Mouse (Mus musculus): Measurements from ENCODE around the gene Hrh2. TPM values are rescaled to one million over a fixed set of nuclear protein-coding genes. Genes with fewer than 3 reads are reported as not detected.

The Hrh2 gene
- polyA plus RNA-seq, 1 experiment from 2014 or later = 0.22 TPM

DNA sequence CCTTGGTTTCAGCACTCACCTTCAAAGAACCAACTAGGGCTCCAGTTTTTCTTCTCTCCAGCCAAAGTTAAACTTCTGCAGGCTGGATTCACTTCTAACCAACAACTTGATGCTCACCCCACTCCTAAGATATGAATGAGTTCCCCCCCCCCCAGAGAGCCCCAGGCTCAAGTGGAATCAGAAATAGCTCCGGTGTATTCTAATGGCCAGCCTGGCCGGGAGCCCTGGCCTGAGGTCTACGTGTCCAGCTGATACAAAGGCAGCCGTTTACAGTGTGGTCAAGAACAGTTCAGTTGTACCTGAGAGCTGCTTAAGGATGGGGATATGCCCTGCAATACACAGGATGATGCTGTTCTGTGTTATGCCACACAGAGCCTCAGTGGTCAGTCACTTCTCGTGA is 13.3 kb upstream of the Hrh2 start:
- H3K4me1 ChIP-seq = no peaks in the 10 kb centered on the region
- no peak overlapping the region for H3K4me3 ChIP-seq
- no peak for ATAC-seq (ENCODE audit: low FRiP score)
- no peaks in the 10 kb centered on the region for H3K36me3 ChIP-seq
- no peaks in the 10 kb centered on the region for H3K27me3 ChIP-seq
- H3K4me2 ChIP-seq (replicated peaks) = no peak overlapping the region
- no peak overlapping the region for H3K27ac ChIP-seq
- H3K9me3 ChIP-seq (replicated peaks) = peaks cover 6% of the 10 kb centered on the region
- H3K9ac ChIP-seq = no peak overlapping the region
- WGBS = 81% methylated on average over 5 of the region's 5 CpGs

DNA sequence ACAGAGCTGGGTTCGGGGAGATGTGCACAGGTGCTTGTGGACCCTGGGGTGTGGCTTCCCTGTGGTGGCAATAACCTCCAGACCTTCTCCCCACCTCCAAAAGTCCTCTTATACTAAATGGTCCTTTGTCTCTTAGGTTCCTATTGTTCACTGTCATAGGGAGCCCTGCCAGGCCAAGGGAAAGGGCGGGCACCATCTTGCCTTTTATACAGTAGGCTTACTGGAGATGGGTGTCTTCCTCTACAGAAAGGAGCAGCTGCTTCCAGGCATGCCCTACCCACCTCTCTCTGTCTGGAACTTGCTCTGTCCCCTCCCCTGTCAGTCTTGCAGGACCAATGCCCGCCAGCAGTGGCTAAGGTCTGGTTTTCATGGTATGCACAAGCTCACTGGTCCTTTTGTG is 12.0 kb upstream of the Hrh2 start:
- Histone ChIP-seq H3K36me3 (no peaks in the 10 kb centered on the region), H3K9me3 (replicated peaks) (no peaks in the 10 kb centered on the region; the same call in 1 of the 2 replicates), H3K4me2 (replicated peaks) (no peak overlapping the region), H3K9ac (no peak overlapping the region), H3K27ac (no peak overlapping the region), H3K27me3 (no peaks in the 10 kb centered on the region), H3K4me1 (no peaks in the 10 kb centered on the region), H3K4me3 (no peak overlapping the region)
- WGBS = 86% methylated on average over 3 of the region's 3 CpGs
- no peak for ATAC-seq (ENCODE audit: low FRiP score)

DNA sequence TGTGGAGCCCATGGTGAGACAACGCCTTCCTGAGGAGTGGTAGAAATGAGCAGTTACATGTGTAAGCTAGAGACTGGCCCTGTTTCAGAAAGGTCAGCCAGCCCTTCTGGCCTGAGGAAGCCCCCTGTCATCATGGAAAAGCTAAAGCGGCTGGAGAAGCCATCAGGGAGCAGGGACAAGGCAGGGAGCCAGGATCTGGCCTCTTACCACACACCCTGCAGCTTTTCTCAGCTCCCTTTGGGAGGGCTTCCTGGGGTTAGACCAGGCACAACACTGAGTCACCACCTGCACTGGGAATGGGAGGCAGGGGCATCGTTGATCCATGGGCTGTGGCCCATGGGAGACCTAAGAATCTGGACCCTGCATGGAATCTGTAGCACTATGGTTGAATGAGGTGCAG is 11.5 kb upstream of the Hrh2 start:
- H3K27me3 ChIP-seq = no peaks in the 10 kb centered on the region
- H3K4me2 ChIP-seq (replicated peaks) = no peak overlapping the region
- no peak overlapping the region for H3K27ac ChIP-seq
- 63% methylated on average over 3 of the region's 3 CpGs for WGBS
- no peaks in the 10 kb centered on the region for H3K4me1 ChIP-seq
- no peaks in the 10 kb centered on the region for H3K36me3 ChIP-seq
- H3K9me3 ChIP-seq (replicated peaks) = no peaks in the 10 kb centered on the region
- no peak for ATAC-seq (ENCODE audit: low FRiP score)
- no peak overlapping the region for H3K4me3 ChIP-seq
- no peak overlapping the region for H3K9ac ChIP-seq

DNA sequence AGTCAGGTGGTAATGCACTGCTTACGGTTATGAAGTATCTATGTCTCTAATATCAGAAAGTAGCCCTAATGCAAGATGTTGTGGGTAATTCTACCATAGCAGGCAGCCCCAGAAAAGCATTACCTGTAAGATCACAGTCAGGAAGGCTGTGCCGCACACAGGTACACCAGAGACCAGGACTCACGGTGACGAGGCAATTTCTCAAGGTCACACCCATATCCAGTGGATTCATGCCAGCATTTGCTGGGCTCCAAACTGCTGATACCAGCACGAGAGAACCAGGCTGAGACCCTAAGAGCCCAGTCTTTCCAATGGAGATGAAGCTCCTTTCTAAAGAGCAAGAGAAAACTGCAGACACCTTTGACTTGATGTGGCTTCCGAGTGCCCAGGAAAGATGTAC is 10.6 kb upstream of the Hrh2 start:
- H3K4me3 ChIP-seq = no peak overlapping the region
- no peaks in the 10 kb centered on the region for H3K9me3 ChIP-seq (replicated peaks)
- 90% methylated on average over 6 of the region's 6 CpGs for WGBS
- no peaks in the 10 kb centered on the region for H3K27me3 ChIP-seq
- H3K27ac ChIP-seq = no peak overlapping the region
- H3K36me3 ChIP-seq = no peaks in the 10 kb centered on the region
- no peak overlapping the region for H3K4me2 ChIP-seq (replicated peaks)
- no peak overlapping the region for H3K9ac ChIP-seq
- no peak for ATAC-seq (ENCODE audit: low FRiP score)
- no peaks in the 10 kb centered on the region for H3K4me1 ChIP-seq

DNA sequence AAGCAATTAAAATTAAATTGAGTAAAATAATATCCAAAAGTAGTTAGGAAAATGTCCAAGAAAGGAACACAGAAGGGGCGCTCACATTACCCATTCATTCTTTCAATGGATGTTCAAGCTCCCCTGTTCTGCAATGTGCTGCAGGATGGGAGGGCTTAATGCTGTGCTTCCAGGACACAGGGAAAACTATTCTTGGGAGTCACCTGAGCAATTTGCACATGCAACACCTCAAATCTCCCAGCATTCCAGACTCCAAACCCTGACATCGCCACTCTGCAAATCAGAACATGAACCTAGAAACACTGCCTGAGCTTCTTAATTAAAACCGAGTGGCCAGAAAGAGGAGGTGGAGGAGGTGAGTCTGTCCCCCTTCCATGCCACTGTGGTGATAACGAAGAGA is 10.0 kb upstream of the Hrh2 start:
- Histone ChIP-seq H3K4me1 (no peaks in the 10 kb centered on the region), H3K4me3 (no peak overlapping the region), H3K9me3 (replicated peaks) (no peaks in the 10 kb centered on the region), H3K9ac (no peak overlapping the region), H3K4me2 (replicated peaks) (no peak overlapping the region), H3K27me3 (no peaks in the 10 kb centered on the region), H3K36me3 (no peaks in the 10 kb centered on the region), H3K27ac (no peak overlapping the region)
- ATAC-seq (ENCODE audit: low FRiP score) = no peak
- 92% methylated on average over 4 of the region's 4 CpGs for WGBS

DNA sequence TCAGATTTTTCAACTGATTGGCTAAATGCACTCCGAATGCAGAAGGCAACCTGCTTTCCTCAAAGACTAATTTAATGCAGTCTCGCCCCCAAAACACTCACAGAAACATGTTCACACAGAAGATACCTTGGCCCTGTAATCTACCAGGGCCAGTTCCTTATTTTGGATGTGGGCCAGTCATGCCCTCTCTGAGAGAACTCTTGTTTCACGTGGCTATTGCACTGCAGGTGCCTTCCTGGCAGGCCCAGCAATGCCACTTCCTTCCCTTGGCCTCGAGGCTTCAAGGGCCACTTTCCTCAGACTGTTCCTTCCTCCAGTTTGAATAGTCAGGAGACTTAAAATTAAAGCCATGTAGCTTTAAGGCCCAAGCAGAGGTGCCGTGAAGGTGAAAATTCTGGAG is 5.5 kb upstream of the Hrh2 start:
- 80% methylated on average over 5 of the region's 5 CpGs for WGBS
- Histone ChIP-seq H3K4me3 (no peak overlapping the region), H3K36me3 (no peaks in the 10 kb centered on the region), H3K4me2 (replicated peaks) (no peak overlapping the region), H3K9me3 (replicated peaks) (no peaks in the 10 kb centered on the region), H3K4me1 (no peaks in the 10 kb centered on the region), H3K9ac (no peak overlapping the region), H3K27ac (no peak overlapping the region), H3K27me3 (peaks cover 8% of the 10 kb centered on the region)
- no peak for ATAC-seq (ENCODE audit: low FRiP score)

DNA sequence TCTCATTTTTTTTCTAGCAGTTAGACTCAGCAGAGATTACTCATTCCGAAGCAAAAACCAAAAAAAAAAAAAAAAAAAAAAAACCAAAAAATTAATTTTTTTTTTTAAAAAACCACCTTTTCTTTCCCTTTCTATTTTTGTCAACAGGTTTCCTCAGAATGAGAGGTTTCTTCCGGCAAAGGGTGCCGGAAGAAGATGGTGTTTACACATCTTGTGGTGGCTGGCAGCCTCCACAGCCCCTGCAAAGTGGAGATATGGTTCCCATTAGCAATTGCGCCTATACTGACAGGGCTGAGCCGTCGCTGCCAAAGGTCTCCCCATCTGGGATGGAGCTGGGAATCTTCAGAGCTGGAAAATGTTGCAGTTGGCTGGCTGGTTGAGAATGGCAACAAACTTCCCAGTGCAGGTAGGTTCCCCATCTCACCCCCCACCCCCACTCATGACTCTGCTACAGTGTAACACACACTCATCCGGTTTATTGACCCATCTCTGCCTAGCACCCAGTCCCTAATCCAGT is 3.7 kb upstream of the Hrh2 start:
- H3K27me3 ChIP-seq = peaks cover 27% of the 10 kb centered on the region
- WGBS = 75% methylated on average over 7 of the region's 7 CpGs

DNA sequence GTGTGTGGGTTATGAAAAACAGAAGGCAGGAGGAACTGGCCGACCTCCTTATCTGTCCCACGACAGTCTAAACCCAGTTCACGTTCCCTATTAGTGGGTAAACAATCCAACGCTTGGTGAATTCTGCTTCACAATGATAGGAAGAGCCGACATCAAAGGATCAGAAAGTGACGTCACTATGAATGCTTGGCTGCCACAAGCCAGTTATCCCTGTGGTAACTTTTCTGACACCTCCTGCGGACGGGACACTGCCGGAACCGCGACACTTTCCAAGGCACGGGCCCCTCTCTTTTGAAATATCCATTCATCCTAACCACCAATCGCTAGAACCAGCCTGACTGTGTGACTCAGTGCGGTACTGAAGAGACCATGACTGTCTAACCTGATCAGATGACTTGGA is 2.0 kb upstream of the Hrh2 start:
- peaks cover 34% of the 10 kb centered on the region for H3K27me3 ChIP-seq
- H3K27ac ChIP-seq = no peak overlapping the region
- no peak overlapping the region for H3K9ac ChIP-seq
- no peak overlapping the region for H3K4me2 ChIP-seq (replicated peaks)
- no peaks in the 10 kb centered on the region for H3K9me3 ChIP-seq (replicated peaks)
- H3K36me3 ChIP-seq = no peaks in the 10 kb centered on the region
- ATAC-seq (ENCODE audit: low FRiP score) = no peak
- H3K4me3 ChIP-seq = no peak overlapping the region
- H3K4me1 ChIP-seq = peaks cover 6% of the 10 kb centered on the region
- WGBS = 90% methylated on average over 14 of the region's 14 CpGs

More for the DNA sequence above, 3.7 kb upstream of the Hrh2 start:
- Histone ChIP-seq H3K36me3 (no peaks in the 10 kb centered on the region), H3K4me2 (replicated peaks) (no peak overlapping the region), H3K4me1 (peaks cover 6% of the 10 kb centered on the region), H3K27ac (no peak overlapping the region), H3K9me3 (replicated peaks) (no peaks in the 10 kb centered on the region), H3K4me3 (no peak overlapping the region), H3K9ac (no peak overlapping the region)
- ATAC-seq (ENCODE audit: low FRiP score) = no peak

DNA sequence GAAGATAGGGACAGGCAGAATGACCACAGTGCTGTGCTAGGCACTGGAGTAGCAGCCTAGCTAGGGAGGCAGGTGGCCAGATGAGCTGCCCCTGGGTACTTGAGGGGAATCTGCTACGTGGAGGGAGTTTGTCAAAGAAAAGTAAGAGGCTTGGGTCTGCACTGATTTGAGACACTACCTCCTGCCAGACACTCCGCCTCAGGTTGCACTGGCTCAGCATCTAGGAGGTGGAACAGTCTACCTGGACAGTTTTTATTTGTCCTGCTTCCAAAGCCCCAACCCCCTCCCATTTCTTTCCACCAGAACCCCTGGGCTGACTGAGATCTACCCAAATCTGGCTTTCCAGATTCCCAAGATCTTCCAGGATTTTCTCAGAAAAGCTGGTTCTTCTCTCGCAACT is 748 bp upstream of the Hrh2 start:
- Histone ChIP-seq H3K27me3 (peaks cover 34% of the 10 kb centered on the region), H3K36me3 (no peaks in the 10 kb centered on the region), H3K9ac (no peak overlapping the region), H3K4me3 (no peak overlapping the region), H3K4me1 (peaks cover 6% of the 10 kb centered on the region), H3K4me2 (replicated peaks) (no peak overlapping the region), H3K9me3 (replicated peaks) (no peaks in the 10 kb centered on the region), H3K27ac (no peak overlapping the region)
- 85% methylated on average over 3 of the region's 3 CpGs for WGBS
- no peak for ATAC-seq (ENCODE audit: low FRiP score)

DNA sequence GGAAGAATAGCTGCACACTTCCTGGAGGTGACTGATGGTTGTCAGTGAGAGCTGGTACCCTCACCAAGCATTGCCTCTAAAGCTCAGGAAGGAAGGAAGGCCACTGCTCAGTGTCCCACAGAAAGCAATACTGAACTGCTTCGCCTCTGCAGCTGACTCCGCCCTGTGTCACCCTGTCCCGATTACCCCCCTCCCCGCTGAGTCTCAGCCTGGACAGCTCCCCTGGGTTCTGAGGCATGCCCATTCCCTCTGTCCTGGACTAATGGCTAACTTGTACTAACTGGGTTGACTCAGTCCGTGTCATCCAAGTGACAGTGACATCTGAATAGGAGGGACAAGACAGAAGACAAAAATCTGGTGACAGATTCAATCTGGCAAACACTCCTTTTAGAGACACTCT is 1.7 kb downstream of the Hrh2 start:
- Histone ChIP-seq H3K36me3 (no peaks in the 10 kb centered on the region), H3K9me3 (replicated peaks) (no peaks in the 10 kb centered on the region), H3K4me1 (peaks cover 6% of the 10 kb centered on the region), H3K4me2 (replicated peaks) (no peak overlapping the region), H3K27ac (no peak overlapping the region), H3K27me3 (peaks cover 39% of the 10 kb centered on the region), H3K4me3 (no peak overlapping the region), H3K9ac (no peak overlapping the region)
- ATAC-seq (ENCODE audit: low FRiP score) = no peak
- 52% methylated on average over 5 of the region's 5 CpGs for WGBS

DNA sequence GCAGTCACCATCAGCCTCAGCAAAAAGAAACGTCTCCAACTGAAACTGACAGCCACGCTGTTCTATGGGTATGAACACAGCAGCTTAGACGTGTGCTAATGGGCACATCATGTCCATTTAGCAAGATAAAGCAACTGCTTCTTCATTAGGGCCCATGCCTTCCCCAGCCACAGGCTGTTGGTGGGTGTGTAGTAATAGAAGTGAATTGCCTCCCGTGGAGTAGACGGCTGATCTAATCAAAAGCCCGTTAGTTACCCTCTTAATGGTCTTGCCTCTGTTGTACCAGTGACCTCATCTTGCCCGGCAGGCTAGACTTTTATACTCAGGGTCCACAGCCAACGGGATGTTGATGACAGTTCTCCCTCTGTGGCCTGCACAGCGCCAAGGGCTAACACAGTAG is 7.1 kb downstream of the Hrh2 start:
- peaks cover 6% of the 10 kb centered on the region; the same call in 1 of the 2 replicates for H3K27me3 ChIP-seq
- no peak overlapping the region for H3K4me3 ChIP-seq
- no peak for ATAC-seq (ENCODE audit: low FRiP score)
- no peak overlapping the region for H3K9ac ChIP-seq
- no peak overlapping the region for H3K4me2 ChIP-seq (replicated peaks)
- H3K27ac ChIP-seq = no peak overlapping the region
- H3K36me3 ChIP-seq = no peaks in the 10 kb centered on the region
- 0 out of 2 replicates have a peak, but pooled peaks cover 4% of the 10 kb centered on the region for H3K4me1 ChIP-seq
- WGBS = 43% methylated on average over 9 of the region's 9 CpGs
- H3K9me3 ChIP-seq (replicated peaks) = no peaks in the 10 kb centered on the region

DNA sequence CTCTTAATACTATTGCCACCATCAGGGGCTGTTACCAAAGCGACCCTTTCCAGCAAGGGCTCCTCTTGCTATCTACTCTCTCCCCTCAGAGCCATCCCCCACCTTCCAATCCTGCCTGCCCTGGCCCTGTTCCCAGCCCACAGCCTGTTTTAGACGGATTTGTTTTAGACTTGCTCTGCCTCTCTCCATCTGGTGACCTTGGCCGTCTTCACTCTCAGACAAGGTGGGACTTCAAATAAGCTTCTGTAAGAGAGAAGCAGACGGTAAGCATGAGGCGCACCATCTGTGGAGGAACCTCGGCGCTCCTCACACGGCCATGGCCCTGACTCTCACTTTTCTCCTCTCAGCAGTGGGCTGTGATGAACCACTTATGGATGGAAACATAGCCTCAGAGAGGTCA is 10.5 kb downstream of the Hrh2 start:
- Histone ChIP-seq H3K4me1 (0 out of 2 replicates have a peak, but pooled peaks cover 4% of the 10 kb centered on the region), H3K9me3 (replicated peaks) (no peaks in the 10 kb centered on the region), H3K9ac (no peak overlapping the region), H3K4me3 (no peak overlapping the region), H3K4me2 (replicated peaks) (no peak overlapping the region), H3K36me3 (no peaks in the 10 kb centered on the region), H3K27ac (no peak overlapping the region), H3K27me3 (no peaks in the 10 kb centered on the region)
- no peak for ATAC-seq (ENCODE audit: low FRiP score)
- WGBS = 85% methylated on average over 8 of the region's 8 CpGs

DNA sequence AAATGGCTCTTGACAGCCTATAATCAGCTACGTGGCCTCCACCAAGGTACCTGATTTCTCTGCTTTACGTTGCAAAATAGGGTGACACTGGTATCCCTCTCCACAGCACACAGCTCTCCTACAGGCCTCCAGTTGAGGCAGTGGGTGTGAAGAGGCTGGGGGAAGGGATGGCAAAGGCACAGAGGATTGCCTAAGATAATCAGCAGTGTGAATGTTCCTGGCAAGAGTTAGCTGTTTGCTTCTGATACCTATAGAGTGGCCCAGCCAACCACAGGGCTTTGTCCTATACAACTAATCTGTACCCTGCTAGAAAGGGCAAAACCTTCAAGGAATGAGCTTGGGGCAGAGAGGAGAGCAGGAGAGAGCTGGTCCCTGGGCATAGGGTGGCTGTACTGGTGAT is 11.5 kb downstream of the Hrh2 start:
- Histone ChIP-seq H3K4me1 (0 out of 2 replicates have a peak, but pooled peaks cover 4% of the 10 kb centered on the region), H3K27ac (no peak overlapping the region), H3K36me3 (no peaks in the 10 kb centered on the region), H3K4me3 (no peak overlapping the region), H3K9ac (no peak overlapping the region), H3K9me3 (replicated peaks) (no peaks in the 10 kb centered on the region), H3K4me2 (replicated peaks) (no peak overlapping the region), H3K27me3 (no peaks in the 10 kb centered on the region)
- WGBS = 71% methylated on average over 2 of the region's 2 CpGs
- ATAC-seq (ENCODE audit: low FRiP score) = no peak
